Mouse (Mus musculus): ENCODE measurements around the gene Dact2. TPM values are rescaled to one million over a fixed set of nuclear protein-coding genes. Genes with fewer than 3 reads are reported as not detected.

Gene Dact2
- total and polyA plus RNA-seq, 2 experiments from 2014 or later, result 2.0 to 18.6 TPM

GRCm38 (mm10) chr17:14242634-14243033, 38.5 kb upstream of the Dact2 start:
- DNase-seq (ENCODE audit: low spot score), result no peak
- TF ChIP-seq CTCF (IDR thresholded peaks at IDR 0.05; ENCODE audit: low read depth), result no peak
- 93% methylated on average over 8 of the region's 8 CpGs for WGBS
- Histone ChIP-seq H3K4me2 (ENCODE audit: low read depth, low read length) (no peak overlapping the region), H3K4me3 (ENCODE audit: low read length) (no peak overlapping the region), H3K36me3 (ENCODE audit: insufficient read depth, low read length) (no peaks in the 10 kb centered on the region), H3K9me3 (ENCODE audit: low read length) (no peaks in the 10 kb centered on the region), H3K27me3 (ENCODE audit: insufficient read depth, low read length) (no peaks in the 10 kb centered on the region), H3K9ac (replicated peaks; ENCODE audit: low read length) (no peak overlapping the region), H3K4me1 (ENCODE audit: insufficient read depth, low read length) (no peaks in the 10 kb centered on the region), H3K27ac (no peak overlapping the region)
- ATAC-seq, result no peak

GRCm38 (mm10) chr17:14239960-14240359, 35.9 kb upstream of the Dact2 start:
- WGBS, result 75% methylated on average over 10 of the region's 10 CpGs
- no peaks in the 10 kb centered on the region for H3K9me3 ChIP-seq (ENCODE audit: low read length)
- ATAC-seq (no peak), DNase-seq (ENCODE audit: low spot score) (no peak)
- H3K4me1 ChIP-seq (ENCODE audit: insufficient read depth, low read length), result no peaks in the 10 kb centered on the region
- H3K4me2 ChIP-seq (ENCODE audit: low read depth, low read length), result no peak overlapping the region
- H3K27ac ChIP-seq, result no peak overlapping the region
- H3K4me3 ChIP-seq (ENCODE audit: low read length), result no peak overlapping the region
- no peak overlapping the region for H3K9ac ChIP-seq (replicated peaks; ENCODE audit: low read length)
- no peak for TF ChIP-seq CTCF (IDR thresholded peaks at IDR 0.05; ENCODE audit: low read depth)
- no peaks in the 10 kb centered on the region for H3K36me3 ChIP-seq (ENCODE audit: insufficient read depth, low read length)
- H3K27me3 ChIP-seq (ENCODE audit: insufficient read depth, low read length), result no peaks in the 10 kb centered on the region

GRCm38 (mm10) chr17:14237134-14237533, 33.0 kb upstream of the Dact2 start:
- no peak overlapping the region for H3K4me2 ChIP-seq (ENCODE audit: low read depth, low read length)
- H3K27ac ChIP-seq, result no peak overlapping the region
- H3K4me1 ChIP-seq (ENCODE audit: insufficient read depth, low read length), result no peaks in the 10 kb centered on the region
- ATAC-seq (no peak), DNase-seq (ENCODE audit: low spot score) (no peak)
- no peaks in the 10 kb centered on the region for H3K36me3 ChIP-seq (ENCODE audit: insufficient read depth, low read length)
- no peak overlapping the region for H3K4me3 ChIP-seq (ENCODE audit: low read length)
- no peak overlapping the region for H3K9ac ChIP-seq (replicated peaks; ENCODE audit: low read length)
- H3K27me3 ChIP-seq (ENCODE audit: insufficient read depth, low read length), result no peaks in the 10 kb centered on the region
- H3K9me3 ChIP-seq (ENCODE audit: low read length), result no peaks in the 10 kb centered on the region
- TF ChIP-seq CTCF (IDR thresholded peaks at IDR 0.05; ENCODE audit: low read depth), result no peak
- WGBS, result 83% methylated on average over 6 of the region's 6 CpGs

- DNase-seq (ENCODE audit: low spot score) (no peak), ATAC-seq (no peak)
- H3K4me3 ChIP-seq (ENCODE audit: low read length), result no peak overlapping the region
- H3K36me3 ChIP-seq (ENCODE audit: insufficient read depth, low read length), result no peaks in the 10 kb centered on the region
- no peak overlapping the region for H3K27ac ChIP-seq
- H3K4me1 ChIP-seq (ENCODE audit: insufficient read depth, low read length), result 0 out of 2 replicates have a peak, but pooled peaks cover 2% of the 10 kb centered on the region
- TF ChIP-seq CTCF (IDR thresholded peaks at IDR 0.05; ENCODE audit: low read depth), result no peak
- H3K9me3 ChIP-seq (ENCODE audit: low read length), result no peaks in the 10 kb centered on the region
- 78% methylated on average over 12 of the region's 12 CpGs for WGBS
- H3K9ac ChIP-seq (replicated peaks; ENCODE audit: low read length), result no peak overlapping the region
- H3K27me3 ChIP-seq (ENCODE audit: insufficient read depth, low read length), result no peaks in the 10 kb centered on the region
- H3K4me2 ChIP-seq (ENCODE audit: low read depth, low read length), result no peak overlapping the region
These were observed 30.8 kb upstream of the Dact2 start for GRCm38 (mm10) chr17:14234774-14235389.

DNA sequence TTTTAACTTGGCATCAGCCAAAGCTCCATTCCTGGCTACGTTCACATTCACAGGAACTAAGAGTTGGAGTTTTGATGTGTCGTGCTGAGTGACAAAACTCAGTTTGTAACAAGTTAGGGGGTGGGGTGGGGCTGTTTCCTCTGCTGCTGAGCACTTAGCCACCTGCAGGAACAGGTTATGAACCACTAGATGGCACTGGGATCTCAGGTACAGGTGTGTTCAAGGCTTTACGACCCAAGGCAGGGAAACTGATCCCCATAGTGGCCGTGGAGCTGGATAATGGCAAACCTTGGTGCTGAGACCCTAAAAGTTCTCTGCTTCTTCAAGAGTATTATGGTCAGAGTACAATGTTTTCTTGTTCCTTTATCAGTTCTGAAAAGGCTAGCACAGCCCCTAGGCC, 29.6 kb upstream of the Dact2 start:
- TF ChIP-seq CTCF (IDR thresholded peaks at IDR 0.05; ENCODE audit: low read depth), result peak; percentile 56
- Histone ChIP-seq H3K9me3 (ENCODE audit: low read length) (no peaks in the 10 kb centered on the region), H3K4me2 (ENCODE audit: low read depth, low read length) (no peak overlapping the region), H3K4me1 (ENCODE audit: insufficient read depth, low read length) (0 out of 2 replicates have a peak, but pooled peaks cover 2% of the 10 kb centered on the region), H3K27me3 (ENCODE audit: insufficient read depth, low read length) (no peaks in the 10 kb centered on the region), H3K9ac (replicated peaks; ENCODE audit: low read length) (no peak overlapping the region), H3K36me3 (ENCODE audit: insufficient read depth, low read length) (no peaks in the 10 kb centered on the region), H3K4me3 (ENCODE audit: low read length) (no peak overlapping the region), H3K27ac (no peak overlapping the region)
- WGBS, result 52% methylated on average over 4 of the region's 4 CpGs
- DNase-seq (ENCODE audit: low spot score), result no peak
- no peak for ATAC-seq

GRCm38 (mm10) chr17:14232629-14233028, 28.5 kb upstream of the Dact2 start:
- H3K36me3 ChIP-seq (ENCODE audit: insufficient read depth, low read length), result no peaks in the 10 kb centered on the region
- WGBS, result 61% methylated on average over 3 of the region's 3 CpGs
- H3K27ac ChIP-seq, result no peak overlapping the region
- H3K4me1 ChIP-seq (ENCODE audit: insufficient read depth, low read length), result 0 out of 2 replicates have a peak, but pooled peaks cover 2% of the 10 kb centered on the region
- TF ChIP-seq CTCF (IDR thresholded peaks at IDR 0.05; ENCODE audit: low read depth), result peak; percentile 85
- no peaks in the 10 kb centered on the region for H3K27me3 ChIP-seq (ENCODE audit: insufficient read depth, low read length)
- no peaks in the 10 kb centered on the region for H3K9me3 ChIP-seq (ENCODE audit: low read length)
- H3K4me2 ChIP-seq (ENCODE audit: low read depth, low read length), result no peak overlapping the region
- DNase-seq (ENCODE audit: low spot score), result peak; percentile 92
- H3K4me3 ChIP-seq (ENCODE audit: low read length), result no peak overlapping the region
- ATAC-seq, result peak; percentile 61; the same call in 1 of the 2 replicates
- no peak overlapping the region for H3K9ac ChIP-seq (replicated peaks; ENCODE audit: low read length)

DNA sequence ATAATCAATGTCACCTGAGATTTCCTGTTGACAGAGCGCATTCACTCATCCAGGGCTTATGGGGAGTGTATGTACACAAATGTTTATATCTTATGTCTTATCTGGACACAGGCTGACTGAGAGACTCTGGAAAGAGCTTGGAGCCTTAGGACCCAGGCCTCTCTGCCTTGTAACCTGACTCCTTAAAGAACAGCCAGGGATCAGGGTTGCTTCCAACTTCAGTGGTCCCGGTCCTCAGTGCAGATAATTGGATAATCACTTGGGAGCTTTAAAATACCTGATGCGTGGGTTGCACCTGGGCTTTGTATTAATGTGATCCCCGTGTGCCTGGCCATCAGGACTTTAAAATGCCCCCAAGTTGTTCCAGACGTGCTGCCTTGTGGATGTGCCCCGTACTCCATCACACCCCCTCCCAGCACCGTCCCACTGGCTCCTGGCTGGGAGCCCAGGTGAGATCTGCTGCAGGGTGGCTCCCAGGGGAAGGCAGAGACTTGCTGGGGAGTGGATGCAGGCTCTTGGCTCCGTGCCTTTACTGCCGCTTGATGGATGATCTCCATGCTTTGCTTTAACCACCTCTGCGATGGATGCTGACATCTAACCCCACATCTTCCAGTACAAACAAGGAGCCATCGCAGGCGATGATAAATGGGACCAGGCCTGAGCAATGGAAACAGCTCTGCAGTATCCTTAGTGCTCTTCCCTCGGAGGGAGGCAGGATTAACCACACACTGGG, 26.8 kb upstream of the Dact2 start:
- H3K4me2 ChIP-seq (ENCODE audit: low read depth, low read length), result no peak overlapping the region
- no peaks in the 10 kb centered on the region for H3K27me3 ChIP-seq (ENCODE audit: insufficient read depth, low read length)
- 0 out of 2 replicates have a peak, but pooled peaks cover 2% of the 10 kb centered on the region for H3K4me1 ChIP-seq (ENCODE audit: insufficient read depth, low read length)
- no peaks in the 10 kb centered on the region for H3K36me3 ChIP-seq (ENCODE audit: insufficient read depth, low read length)
- H3K9ac ChIP-seq (replicated peaks; ENCODE audit: low read length), result no peak overlapping the region
- no peak for TF ChIP-seq CTCF (IDR thresholded peaks at IDR 0.05; ENCODE audit: low read depth)
- no peaks in the 10 kb centered on the region for H3K9me3 ChIP-seq (ENCODE audit: low read length)
- DNase-seq (ENCODE audit: low spot score) (peak; percentile 13), ATAC-seq (no peak)
- H3K27ac ChIP-seq, result no peak overlapping the region
- H3K4me3 ChIP-seq (ENCODE audit: low read length), result no peak overlapping the region
- 18% methylated on average over 13 of the region's 13 CpGs for WGBS
